Mouse (Mus musculus): ENCODE measurements at regions not wholly inside any gene's neighbourhood (a gene's known extent, or its start where the extent isn't known, plus 50 kb on each side); places are given as distances from the start of the nearest gene placed in this dataset.

GRCm38 (mm10) chr1:98192671-98193070, 97.2 kb upstream of the Pam start:
- TF ChIP-seq CTCF (IDR thresholded peaks at IDR 0.05; ENCODE audit: low read depth, low read length) (no peak), POLR2A (IDR thresholded peaks at IDR 0.05; ENCODE audit: extremely low read depth, insufficient read depth, low read length) (no peak)

Data from liver, adult 2 months (tissue).